ENCODE assay signal across 8 mouse cellular contexts in the genomic region with DNA sequence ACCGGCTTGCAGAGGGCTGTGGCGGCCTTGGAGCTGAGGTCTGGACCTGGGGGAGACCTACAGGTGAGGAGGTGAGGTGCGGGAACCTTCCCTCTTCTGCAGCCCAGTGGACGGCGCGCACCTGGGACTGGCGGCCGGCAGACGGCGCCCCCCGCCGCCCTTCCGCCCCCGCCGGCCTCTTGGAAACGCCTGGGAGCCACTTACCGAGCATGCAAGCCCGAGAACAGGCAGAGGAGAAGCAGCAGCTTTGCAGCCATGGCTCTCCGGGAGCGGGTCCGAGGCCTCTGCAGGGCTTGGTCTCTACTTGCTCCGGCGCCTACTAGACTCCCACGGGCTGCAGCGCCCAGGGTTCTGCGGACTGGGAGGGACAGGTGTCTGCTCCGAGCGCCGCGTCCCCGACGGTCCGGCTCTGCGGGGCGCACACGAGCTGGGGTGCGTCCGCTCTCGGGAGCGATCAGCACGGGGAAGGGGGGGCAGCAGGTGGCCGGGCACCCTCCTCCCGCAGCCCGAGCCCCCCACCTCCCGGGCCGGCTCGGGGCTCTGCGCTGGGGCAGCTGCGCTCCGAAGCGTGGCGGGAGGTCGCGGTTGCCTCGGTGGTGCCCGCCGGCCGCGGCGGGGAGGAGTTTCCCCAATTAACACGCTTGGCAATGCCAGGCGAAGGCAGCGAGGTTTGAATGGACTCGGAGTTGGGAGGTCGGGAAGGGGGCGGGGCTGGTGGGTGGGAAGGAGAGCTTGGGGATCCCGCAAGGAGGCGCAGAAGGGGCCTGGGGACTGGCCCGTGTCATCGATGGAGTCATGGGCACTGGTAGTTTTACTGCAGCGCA. TPM values are rescaled to one million over a fixed set of nuclear protein-coding genes. Genes with fewer than 3 reads are reported as not detected.
A peak's percentile ranks its signal among the peaks of the same experiment; 100 is the strongest.
DNase-seq lines count a peak whose midpoint lies in the region; ATAC-seq lines count a peak whose summit lies in the region.

Gabrg3 (minus strand) TSS at position 672 of the 824 bp plus-strand sequence.

- peak; percentile 9 to 17 for DNase-seq in gastrocnemius, postnatal 4 days (ENCODE audit: low spot score in 2 of 2)
- DNase-seq in gastrocnemius, adult 8-10 months (ENCODE audit: low spot score in 2 of 2), result no peak
- peak; percentile 20 to 34 for DNase-seq in adrenal gland, adult 18-20 months (ENCODE audit: low spot score in 2 of 2)
- DNase-seq in forebrain, embryonic 14.5 days (ENCODE audit: low spot score), result peak; percentile 77
- DNase-seq in kidney, postnatal 4 days, result peak; percentile 45 to 60
- DNase-seq in midbrain, embryonic 11.5 days (ENCODE audit: low spot score, missing footprints), result peak; percentile 91
- peak; percentile 42 for DNase-seq in testis, postnatal 10 days (ENCODE audit: low spot score)

- under 1% methylated on average over 63 of the region's 71 CpGs for WGBS in forebrain, embryonic 14.5 days
- WGBS in midbrain, embryonic 11.5 days, result under 1% methylated on average over 60 of the region's 71 CpGs

- H3K27ac ChIP-seq in forebrain, embryonic 14.5 days (ENCODE audit: low read depth, low read length), result peak within 1 kb of the TSS; percentile 39
- no peak within 1 kb of the TSS for H3K27ac ChIP-seq in midbrain, embryonic 11.5 days (ENCODE audit: low read depth, low read length)

- H3K27me3 ChIP-seq in forebrain, embryonic 14.5 days (replicated peaks; ENCODE audit: control insufficient read depth, insufficient read depth, low read length), result no peaks in the 10 kb centered on the region
- peaks cover 4% of the 10 kb centered on the region; the same call in 1 of the 2 replicates for H3K27me3 ChIP-seq in midbrain, embryonic 11.5 days (ENCODE audit: control insufficient read depth, insufficient read depth, low read length)

- H3K4me3 ChIP-seq in forebrain, embryonic 14.5 days (ENCODE audit: low read depth, low read length), result peak within 1 kb of the TSS; percentile 61
- H3K4me3 ChIP-seq in midbrain, embryonic 11.5 days (ENCODE audit: low read depth, low read length), result peak within 1 kb of the TSS; percentile 60

- no peaks in the 10 kb centered on the region for H3K9me3 ChIP-seq in forebrain, embryonic 14.5 days (replicated peaks; ENCODE audit: control insufficient read depth, low read length)
- no peaks in the 10 kb centered on the region for H3K9me3 ChIP-seq in midbrain, embryonic 11.5 days (ENCODE audit: control insufficient read depth, low read length)

- H3K9ac ChIP-seq in forebrain, embryonic 14.5 days (ENCODE audit: low read length), result peak within 1 kb of the TSS; percentile 67
- peak within 1 kb of the TSS; percentile 61 for H3K9ac ChIP-seq in midbrain, embryonic 11.5 days (ENCODE audit: low read length)

- H3K36me3 ChIP-seq in forebrain, embryonic 14.5 days (ENCODE audit: control insufficient read depth, insufficient read depth, low read length), result no peaks in the 10 kb centered on the region
- no peaks in the 10 kb centered on the region for H3K36me3 ChIP-seq in midbrain, embryonic 11.5 days (ENCODE audit: control insufficient read depth, insufficient read depth, low read length)

- 0 out of 2 replicates have a peak, but pooled peaks cover 2% of the 10 kb centered on the region for H3K4me1 ChIP-seq in forebrain, embryonic 14.5 days (ENCODE audit: control insufficient read depth, insufficient read depth, low read length)
- no peaks in the 10 kb centered on the region for H3K4me1 ChIP-seq in midbrain, embryonic 11.5 days (ENCODE audit: control insufficient read depth, insufficient read depth, low read length)

- ATAC-seq in forebrain, embryonic 14.5 days, result peak; percentile 86
- peak; percentile 82 for ATAC-seq in midbrain, embryonic 11.5 days (ENCODE audit: low FRiP score)
- ATAC-seq in inflammation-experienced regulatory T-cells, adult 6 months, result no peak

- peak within 1 kb of the TSS; percentile 92 for H3K4me2 ChIP-seq in forebrain, embryonic 14.5 days (ENCODE audit: low read length)
- H3K4me2 ChIP-seq in midbrain, embryonic 11.5 days, result peak within 1 kb of the TSS; percentile 97

RNA-seq across cellular contexts. Expression of gene Gabrg3, which starts in this region (rescaled TPM):
- under 1 TPM; 0.08 to 0.15 TPM for total RNA-seq in gastrocnemius, postnatal 4 days (2021)
- total RNA-seq in gastrocnemius, adult 8-10 months (2022), result not detected
- total RNA-seq in adrenal gland, adult 18-20 months (2021), result 1 to 10 TPM; 1.2 to 9.1 TPM
- 2.2 and 3.1 TPM in 2 replicates for polyA plus RNA-seq in forebrain, embryonic 14.5 days (2014; fragmentation: Nextera tagmentation; extraction: Ambion mirVana)
- 0.03 and 0.31 TPM in 2 replicates for polyA plus RNA-seq in midbrain, embryonic 11.5 days (2014; fragmentation: Nextera tagmentation; extraction: Ambion mirVana)
- polyA plus RNA-seq in inflammation-experienced regulatory T-cells, adult 6 months (2017; shearing (Covaris generic)), result not detected

Comparison
In these comparisons a context has a peak if more than half of its experiments do, and no peak if none do; other contexts are left out.
1. Peak in DNase-seq in gastrocnemius, postnatal 4 days; RNA of the gene not detected or under 1 TPM.
2. Peak in DNase-seq, ATAC-seq, H3K4me3 ChIP-seq, H3K9ac ChIP-seq and H3K4me2 ChIP-seq in midbrain, embryonic 11.5 days; RNA of the gene not detected or under 1 TPM.
3. DNase-seq: peak in adrenal gland, adult 18-20 months (2 of 2), forebrain, embryonic 14.5 days (single experiment), kidney, postnatal 4 days (2 of 2) and testis, postnatal 10 days (single experiment); none in gastrocnemius, adult 8-10 months (0 of 2).